Mouse (Mus musculus) lung, embryonic 14.5 days (tissue): Measurements from ENCODE around the gene Gm17268. TPM values are rescaled to one million over a fixed set of nuclear protein-coding genes. Genes with fewer than 3 reads are reported as not detected.

Experiments used
- ATAC-seq: fragments of 200-750 bp; cut with Nextera tagmentation; 2 replicates; pipeline ENCODE4 v1.8.0; 2017; ENCODE audit warnings: mild to moderate bottlenecking, moderate TSS enrichment, moderate library complexity; ENCODE audit not compliant: insufficient read depth
- DNase-seq: peaks from one replicate; pipeline ENCODE4 v3.0.0-alpha.2; 2015
- H3K27ac ChIP-seq: fragments of 300-500 bp; sonication (generic); 2 replicates; pipeline ENCODE4 v1.5.1; 2014; ENCODE audit warnings: low read depth, mild to moderate bottlenecking, moderate library complexity
- H3K27me3 ChIP-seq: fragments of 300-500 bp; sonication (generic); 2 replicates; pipeline ENCODE4 v1.6.1; 2014; ENCODE audit warnings: low read length, control low read depth; ENCODE audit not compliant: insufficient read depth
- H3K36me3 ChIP-seq: fragments of 300-500 bp; sonication (generic); 2 replicates; pipeline ENCODE4 v1.6.1; 2014; ENCODE audit warnings: control low read depth; ENCODE audit not compliant: insufficient read depth
- H3K4me1 ChIP-seq: fragments of 300-500 bp; sonication (generic); 2 replicates; pipeline ENCODE4 v1.6.1; 2014; ENCODE audit warnings: antibody characterized with exemption, control low read depth; ENCODE audit not compliant: insufficient read depth
- H3K4me2 ChIP-seq: fragments of 300-500 bp; sonication (generic); 2 replicates; pipeline ENCODE4 v1.6.1; 2014; ENCODE audit warnings: mild to moderate bottlenecking
- H3K4me3 ChIP-seq: fragments of 300-500 bp; sonication (generic); 2 replicates; pipeline ENCODE4 v1.5.1; 2014; ENCODE audit warnings: low read depth, low read length
- H3K9ac ChIP-seq: fragments of 300-500 bp; sonication (generic); 2 replicates; pipeline ENCODE4 v1.6.1; 2014
- H3K9me3 ChIP-seq: fragments of 300-500 bp; sonication (generic); 2 replicates; pipeline ENCODE4 v1.6.1; 2016; ENCODE audit warnings: low read depth, low read length, control low read depth
- CTCF ChIP-seq: IDR thresholded peaks from 2 replicates; pipeline ENCODE4 v1.5.1; 2016; ENCODE audit warnings: antibody characterized with exemption, low read depth
- WGBS: fragments of 180-500 bp; shearing (Covaris S2); extraction: QIAGEN DNeasy Blood & Tissue Kit; methylation state at CpG from one replicate; pipeline ENCODE4 v1.1.7; 2014; 5-methylcytosine and 5-hydroxymethylcytosine counted together
- polyA plus RNA-seq: library from polyadenylated mRNA; unstranded; fragments of >200 nt; fragmentation: Nextera tagmentation; extraction: Ambion mirVana; gene quantifications from 2 replicates; pipeline ENCODE4 v1.2.1, GENCODE M21; 2014

Gene Gm17268
- not detected in 2 replicates for polyA plus RNA-seq

DNA sequence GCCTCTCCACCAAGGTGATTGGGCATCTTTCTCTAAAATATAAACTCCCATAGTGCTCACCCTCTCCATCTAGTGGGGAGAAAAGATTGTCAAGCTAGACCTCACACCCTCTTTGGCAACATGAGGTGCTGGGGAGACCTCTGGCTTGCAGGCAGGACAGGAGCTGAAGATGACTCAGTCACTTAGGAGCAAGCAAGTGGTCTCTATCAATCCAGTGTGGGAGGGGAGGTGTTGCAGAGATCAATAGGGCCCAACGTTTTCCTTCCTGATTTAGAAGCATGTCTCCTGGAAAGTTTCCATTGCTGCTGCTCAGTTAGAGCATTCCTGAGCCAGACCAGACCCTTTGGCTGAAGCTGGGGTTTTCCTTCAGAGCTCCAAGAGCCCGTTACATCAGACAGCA is at the start of gene Gm17268:
Gene Gm17268, minus strand, starts transcription at position 28 of the 400 bp plus-strand sequence.
- no peaks in the 10 kb centered on the region for H3K9me3 ChIP-seq
- ATAC-seq (peak; percentile 54; the same call in 1 of the 2 replicates), DNase-seq (peak; percentile 71)
- H3K36me3 ChIP-seq: no peaks in the 10 kb centered on the region
- H3K4me2 ChIP-seq: no peak within 1 kb of the TSS
- peak; percentile 39 for TF ChIP-seq CTCF
- no peak within 1 kb of the TSS for H3K4me3 ChIP-seq
- peaks cover 5% of the 10 kb centered on the region; the same call in 1 of the 2 replicates for H3K4me1 ChIP-seq
- H3K27ac ChIP-seq: no peak within 1 kb of the TSS
- WGBS: 15% methylated on average over 2 of the region's 2 CpGs
- H3K27me3 ChIP-seq: no peaks in the 10 kb centered on the region
- no peak within 1 kb of the TSS for H3K9ac ChIP-seq

DNA sequence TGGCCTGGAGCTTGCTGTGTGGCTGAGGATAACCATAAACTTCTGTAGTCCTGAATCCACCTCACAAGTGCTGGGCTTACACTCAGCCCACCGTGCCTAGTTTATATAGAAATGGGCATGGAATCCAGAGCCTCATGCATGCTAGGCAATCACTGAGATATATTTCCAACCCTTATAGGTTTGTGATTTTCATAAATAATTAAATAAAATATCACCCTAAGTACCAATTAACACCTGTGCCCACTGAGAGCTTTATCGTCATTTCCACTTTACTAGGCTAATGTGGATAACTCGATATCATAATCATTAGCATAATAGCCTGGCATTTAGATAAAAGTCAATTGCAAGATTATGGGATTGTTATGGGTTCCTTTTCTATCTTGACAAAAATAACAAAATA is 46.0 kb upstream of the Gm17268 start:
- Histone ChIP-seq H3K4me3 (no peak overlapping the region), H3K4me2 (no peak overlapping the region), H3K9ac (no peak overlapping the region), H3K36me3 (no peaks in the 10 kb centered on the region), H3K4me1 (no peaks in the 10 kb centered on the region), H3K27me3 (no peaks in the 10 kb centered on the region), H3K27ac (no peak overlapping the region), H3K9me3 (no peaks in the 10 kb centered on the region)
- ATAC-seq (no peak), DNase-seq (no peak)
- TF ChIP-seq CTCF: no peak
- WGBS: 92% methylated on average over 3 of the region's 3 CpGs

DNA sequence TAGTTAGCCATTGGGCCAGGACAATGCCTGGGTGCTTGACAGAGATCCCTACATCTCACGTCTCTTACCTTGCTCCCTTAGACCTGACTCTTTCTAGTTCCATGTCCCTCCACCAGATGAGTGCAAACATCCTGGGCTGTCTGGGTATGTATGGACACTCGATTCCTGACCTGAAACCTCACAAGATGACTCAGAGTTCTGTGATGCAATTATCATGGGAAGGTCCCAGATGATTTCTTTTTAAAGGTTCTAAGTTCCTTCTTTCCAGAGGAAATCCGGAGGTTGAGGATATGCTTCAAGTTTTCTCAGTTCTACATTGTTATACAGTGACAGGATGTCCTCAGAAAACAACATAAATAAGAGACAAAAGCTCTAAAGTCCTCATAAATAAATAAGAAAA is 42.5 kb upstream of the Gm17268 start:
- Histone ChIP-seq H3K27me3 (no peaks in the 10 kb centered on the region), H3K27ac (no peak overlapping the region), H3K36me3 (no peaks in the 10 kb centered on the region), H3K4me2 (no peak overlapping the region), H3K4me3 (no peak overlapping the region), H3K9me3 (no peaks in the 10 kb centered on the region), H3K9ac (no peak overlapping the region), H3K4me1 (no peaks in the 10 kb centered on the region)
- TF ChIP-seq CTCF: no peak
- 66% methylated on average over 3 of the region's 3 CpGs for WGBS
- DNase-seq (no peak), ATAC-seq (no peak)

DNA sequence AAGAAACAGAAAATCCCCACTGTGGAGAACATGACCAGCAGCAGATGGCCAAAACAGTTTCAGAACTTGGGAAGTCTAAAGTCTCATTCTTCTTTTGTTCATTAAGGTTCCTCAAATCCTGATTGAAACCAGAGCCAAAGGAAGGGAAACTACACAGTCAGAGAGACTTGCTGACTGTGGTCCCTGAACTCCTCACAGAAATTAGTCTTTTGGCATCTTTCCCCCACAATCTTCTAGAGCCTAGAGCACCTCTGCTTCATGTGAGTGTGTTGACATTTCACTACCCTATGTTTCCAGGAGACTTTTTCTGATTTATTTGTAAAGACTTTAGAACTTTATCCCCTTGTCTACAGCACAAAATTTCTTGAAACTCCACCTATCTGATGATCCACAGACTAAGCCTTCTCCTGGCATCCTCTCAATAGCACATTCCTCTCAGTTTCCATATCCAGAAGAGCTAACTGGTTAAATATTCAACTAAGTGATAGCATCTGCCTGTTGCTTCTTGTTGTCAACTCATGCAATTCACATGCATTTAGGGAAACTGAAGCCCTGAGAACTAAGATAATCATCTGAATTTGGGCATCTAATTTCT is 39.9 kb upstream of the Gm17268 start:
- Histone ChIP-seq H3K27ac (no peak overlapping the region), H3K9ac (no peak overlapping the region), H3K9me3 (no peaks in the 10 kb centered on the region), H3K4me2 (no peak overlapping the region), H3K36me3 (no peaks in the 10 kb centered on the region), H3K27me3 (no peaks in the 10 kb centered on the region), H3K4me1 (no peaks in the 10 kb centered on the region), H3K4me3 (no peak overlapping the region)
- ATAC-seq (no peak), DNase-seq (no peak)
- no peak for TF ChIP-seq CTCF

DNA sequence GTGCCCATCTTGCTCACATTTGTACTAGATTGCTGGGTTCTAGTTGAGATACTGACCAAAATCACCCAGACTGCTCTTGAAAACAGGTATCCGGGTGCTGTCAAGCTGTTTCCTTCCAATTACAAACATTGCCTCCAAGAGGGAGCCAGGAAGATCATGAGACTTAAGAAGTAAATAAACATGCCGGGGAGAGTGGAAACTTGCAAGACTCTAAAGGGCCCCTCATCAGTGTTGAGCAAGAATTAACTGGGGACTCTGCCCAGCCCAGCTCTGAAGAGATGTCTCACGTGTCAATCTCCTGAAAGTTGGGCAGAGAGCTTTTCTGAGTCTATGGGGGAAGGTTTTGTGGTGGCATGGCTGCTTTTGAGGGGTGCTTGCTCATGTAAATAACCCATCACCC is 38.7 kb upstream of the Gm17268 start:
- DNase-seq: no peak
- Histone ChIP-seq H3K36me3 (no peaks in the 10 kb centered on the region), H3K9ac (no peak overlapping the region), H3K4me1 (no peaks in the 10 kb centered on the region), H3K27ac (no peak overlapping the region), H3K9me3 (no peaks in the 10 kb centered on the region), H3K27me3 (no peaks in the 10 kb centered on the region), H3K4me2 (no peak overlapping the region), H3K4me3 (no peak overlapping the region)
- 34% methylated on average over 3 of the region's 3 CpGs for WGBS
- TF ChIP-seq CTCF: no peak
- ATAC-seq: no peak

DNA sequence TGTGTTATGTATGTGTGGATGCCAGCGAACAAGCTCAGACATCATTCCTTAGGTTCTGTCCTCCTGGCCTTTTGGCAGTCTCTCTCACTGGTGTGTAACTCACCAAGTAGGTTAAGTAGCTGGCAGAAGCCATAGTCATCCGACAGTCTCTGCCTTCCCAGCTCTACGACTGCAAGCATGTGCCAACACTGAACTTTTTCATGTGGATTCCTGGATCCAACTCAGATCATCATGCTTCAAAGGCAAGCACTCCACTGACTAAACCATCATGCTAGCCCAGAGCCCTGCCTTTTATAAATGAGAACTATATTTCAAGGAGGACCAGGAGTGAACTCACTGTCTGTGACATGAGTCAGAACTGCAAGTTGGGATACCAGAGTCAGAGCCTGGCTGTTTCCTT is 35.3 kb upstream of the Gm17268 start:
- H3K27me3 ChIP-seq: no peaks in the 10 kb centered on the region
- WGBS: 80% methylated on average over 3 of the region's 3 CpGs
- no peaks in the 10 kb centered on the region for H3K9me3 ChIP-seq
- no peak overlapping the region for H3K4me2 ChIP-seq
- H3K27ac ChIP-seq: no peak overlapping the region
- no peaks in the 10 kb centered on the region for H3K4me1 ChIP-seq
- no peak for TF ChIP-seq CTCF
- H3K4me3 ChIP-seq: no peak overlapping the region
- H3K9ac ChIP-seq: no peak overlapping the region
- no peak for DNase-seq
- H3K36me3 ChIP-seq: no peaks in the 10 kb centered on the region
- ATAC-seq: no peak

DNA sequence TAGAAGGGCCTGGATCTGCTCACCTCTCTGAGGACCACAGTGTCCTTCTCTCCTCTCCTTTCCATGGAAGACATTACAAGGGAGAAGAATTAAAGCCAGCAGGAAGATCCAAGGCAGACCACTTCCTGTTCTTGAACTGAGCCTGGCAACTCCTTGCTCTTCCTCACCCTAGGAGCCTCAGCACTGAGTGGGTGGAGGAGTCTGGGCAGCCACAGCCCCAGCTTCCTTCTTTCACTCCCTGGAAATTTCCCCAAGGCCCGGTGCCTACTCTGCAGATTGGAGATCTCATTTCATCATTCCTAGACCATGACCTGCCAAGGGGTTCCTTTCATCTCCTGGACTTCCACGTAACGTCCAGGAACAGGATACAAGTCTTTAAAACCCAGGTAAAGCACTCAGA is 34.6 kb upstream of the Gm17268 start:
- Histone ChIP-seq H3K27ac (no peak overlapping the region), H3K36me3 (no peaks in the 10 kb centered on the region), H3K4me3 (no peak overlapping the region), H3K9me3 (no peaks in the 10 kb centered on the region), H3K4me2 (no peak overlapping the region), H3K4me1 (no peaks in the 10 kb centered on the region), H3K27me3 (no peaks in the 10 kb centered on the region), H3K9ac (no peak overlapping the region)
- ATAC-seq: no peak
- WGBS: 78% methylated on average over 3 of the region's 3 CpGs
- no peak for TF ChIP-seq CTCF
- no peak for DNase-seq

DNA sequence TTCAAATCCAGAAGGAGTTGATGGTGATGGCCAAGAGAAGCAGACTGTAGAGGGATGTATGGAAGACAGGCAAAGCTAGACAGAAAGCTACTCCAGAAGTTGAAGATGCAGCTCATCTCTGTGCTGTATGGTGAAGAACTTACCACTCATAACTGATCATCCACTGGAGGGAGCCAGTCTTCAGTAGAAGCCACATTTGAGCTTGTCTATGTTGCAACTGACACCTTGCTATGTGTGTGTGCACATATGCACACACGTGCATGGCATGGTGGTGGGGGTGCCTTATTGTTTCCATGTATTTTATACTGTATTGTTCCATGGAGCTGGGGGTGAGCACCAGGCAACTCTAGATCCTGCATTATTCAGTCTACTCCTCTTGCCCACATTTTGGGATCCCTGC is 34.0 kb upstream of the Gm17268 start:
- no peak for DNase-seq
- ATAC-seq: no peak
- H3K4me1 ChIP-seq: no peaks in the 10 kb centered on the region
- no peaks in the 10 kb centered on the region for H3K36me3 ChIP-seq
- H3K4me2 ChIP-seq: no peak overlapping the region
- TF ChIP-seq CTCF: no peak
- 70% methylated on average over 1 of the region's 1 CpGs for WGBS
- H3K4me3 ChIP-seq: no peak overlapping the region
- H3K9me3 ChIP-seq: no peaks in the 10 kb centered on the region
- no peak overlapping the region for H3K27ac ChIP-seq
- H3K27me3 ChIP-seq: no peaks in the 10 kb centered on the region
- H3K9ac ChIP-seq: no peak overlapping the region
